Mouse (Mus musculus): ENCODE results near the gene Ttc25.

DNA sequence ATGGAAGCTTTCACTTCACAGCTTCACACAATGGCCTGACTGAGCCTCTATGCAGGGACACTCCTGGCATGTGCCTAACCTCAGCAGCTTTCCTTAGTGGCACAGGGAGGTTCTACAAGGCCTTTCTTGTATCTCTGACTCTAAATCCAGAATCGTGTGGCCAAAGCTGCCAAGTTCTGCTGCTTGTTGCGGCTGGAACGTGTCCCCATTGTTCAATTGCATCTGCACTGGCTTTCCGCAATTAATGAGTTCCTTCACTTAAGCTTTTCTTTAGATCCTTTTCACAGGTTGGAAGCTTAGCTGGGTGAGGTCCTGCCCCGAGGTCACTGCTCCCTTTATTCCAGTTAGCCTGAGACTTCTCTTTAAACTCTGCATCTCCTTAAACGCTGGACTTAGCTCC lies 11.5 kb upstream of the Ttc25 start:
- no peak for TF ChIP-seq CTCF (IDR thresholded peaks at IDR 0.05; ENCODE audit: low read depth)
- TF ChIP-seq EP300 (IDR thresholded peaks at IDR 0.05; ENCODE audit: low read depth): no peak

Data from liver, embryonic 14.5 days (tissue).